Mouse (Mus musculus): ENCODE results near the gene Fgf8. TPM values are rescaled to one million over a fixed set of nuclear protein-coding genes. Genes with fewer than 3 reads are reported as not detected.

Fgf8 gene
- polyA plus RNA-seq, 1 experiment, result 0.21 TPM

GRCm38 (mm10) chr19:45785470-45785869 lies 42.8 kb upstream of the Fgf8 start:
- H3K27ac ChIP-seq (ENCODE audit: insufficient read depth, low read length), result no peak overlapping the region
- no peak for DNase-seq (ENCODE audit: low read depth in 1 of 2, low spot score in 2 of 2)
- peaks cover 2% of the 10 kb centered on the region; the same call in 1 of the 2 replicates for H3K36me3 ChIP-seq (ENCODE audit: control insufficient read depth, insufficient read depth, low read length)
- 71% methylated on average over 3 of the region's 3 CpGs for WGBS
- TF ChIP-seq CTCF (IDR thresholded peaks at IDR 0.05; ENCODE audit: extremely low read depth, insufficient read depth, insufficient read length, insufficient replicate concordance) (no peak), POLR2A (IDR thresholded peaks at IDR 0.05; ENCODE audit: low read depth, low read length) (no peak)
- H3K27me3 ChIP-seq (ENCODE audit: control insufficient read depth, insufficient read depth, low read length), result no peaks in the 10 kb centered on the region
- H3K4me1 ChIP-seq (ENCODE audit: control insufficient read depth, insufficient read depth, insufficient read length), result peaks cover 17% of the 10 kb centered on the region
- H3K4me3 ChIP-seq (ENCODE audit: extremely low read depth, insufficient read depth, insufficient read length), result no peak overlapping the region

GRCm38 (mm10) chr19:45783933-45784576 lies 41.3 kb upstream of the Fgf8 start:
- TF ChIP-seq CTCF (IDR thresholded peaks at IDR 0.05; ENCODE audit: extremely low read depth, insufficient read depth, insufficient read length, insufficient replicate concordance), result no peak
- TF ChIP-seq POLR2A (IDR thresholded peaks at IDR 0.05; ENCODE audit: low read depth, low read length), result no peak
- Histone ChIP-seq H3K27me3 (ENCODE audit: control insufficient read depth, insufficient read depth, low read length) (no peaks in the 10 kb centered on the region), H3K4me3 (ENCODE audit: extremely low read depth, insufficient read depth, insufficient read length) (peak overlapping the region; percentile 44), H3K27ac (ENCODE audit: insufficient read depth, low read length) (peak overlapping the region; percentile 67), H3K36me3 (ENCODE audit: control insufficient read depth, insufficient read depth, low read length) (peaks cover 5% of the 10 kb centered on the region), H3K4me1 (ENCODE audit: control insufficient read depth, insufficient read depth, insufficient read length) (peaks cover 18% of the 10 kb centered on the region)
- WGBS, result 39% methylated on average over 17 of the region's 17 CpGs
- no peak for DNase-seq (ENCODE audit: low read depth in 1 of 2, low spot score in 2 of 2)

- TF ChIP-seq POLR2A (IDR thresholded peaks at IDR 0.05; ENCODE audit: low read depth, low read length) (peak; percentile 94), CTCF (IDR thresholded peaks at IDR 0.05; ENCODE audit: extremely low read depth, insufficient read depth, insufficient read length, insufficient replicate concordance) (no peak)
- WGBS, result under 1% methylated on average over 68 of the region's 71 CpGs
- H3K27ac ChIP-seq (ENCODE audit: insufficient read depth, low read length), result peak within 1 kb of the TSS; percentile 99
- peak; percentile 97 to 99 for DNase-seq (ENCODE audit: low read depth in 1 of 2, low spot score in 2 of 2)
- H3K4me3 ChIP-seq (ENCODE audit: extremely low read depth, insufficient read depth, insufficient read length), result peak within 1 kb of the TSS; percentile 94
- H3K36me3 ChIP-seq (ENCODE audit: control insufficient read depth, insufficient read depth, low read length), result peaks cover 8% of the 10 kb centered on the region
- peaks cover 18% of the 10 kb centered on the region for H3K4me1 ChIP-seq (ENCODE audit: control insufficient read depth, insufficient read depth, insufficient read length)
- no peaks in the 10 kb centered on the region for H3K27me3 ChIP-seq (ENCODE audit: control insufficient read depth, insufficient read depth, low read length)
These were observed 40.6 kb upstream of the Fgf8 start, which contains the start of gene Mgea5 for GRCm38 (mm10) chr19:45783181-45783932. Gene Mgea5 (minus strand): TSS chr19:45783837.

- under 1% methylated on average over 35 of the region's 36 CpGs for WGBS
- H3K4me3 ChIP-seq (ENCODE audit: extremely low read depth, insufficient read depth, insufficient read length), result peak overlapping the region; percentile 94
- no peak for TF ChIP-seq CTCF (IDR thresholded peaks at IDR 0.05; ENCODE audit: extremely low read depth, insufficient read depth, insufficient read length, insufficient replicate concordance)
- TF ChIP-seq POLR2A (IDR thresholded peaks at IDR 0.05; ENCODE audit: low read depth, low read length), result no peak
- peak in 1 of 2 experiments; percentile 45 for DNase-seq (ENCODE audit: low read depth in 1 of 2, low spot score in 2 of 2)
- peaks cover 18% of the 10 kb centered on the region for H3K4me1 ChIP-seq (ENCODE audit: control insufficient read depth, insufficient read depth, insufficient read length)
- H3K27ac ChIP-seq (ENCODE audit: insufficient read depth, low read length), result peak overlapping the region; percentile 99
- peaks cover 16% of the 10 kb centered on the region for H3K36me3 ChIP-seq (ENCODE audit: control insufficient read depth, insufficient read depth, low read length)
- no peaks in the 10 kb centered on the region for H3K27me3 ChIP-seq (ENCODE audit: control insufficient read depth, insufficient read depth, low read length)
These were observed 39.7 kb upstream of the Fgf8 start for GRCm38 (mm10) chr19:45782315-45783001.

GRCm38 (mm10) chr19:45781676-45782075 lies 39.0 kb upstream of the Fgf8 start:
- Histone ChIP-seq H3K27me3 (ENCODE audit: control insufficient read depth, insufficient read depth, low read length) (no peaks in the 10 kb centered on the region), H3K4me1 (ENCODE audit: control insufficient read depth, insufficient read depth, insufficient read length) (peaks cover 18% of the 10 kb centered on the region), H3K36me3 (ENCODE audit: control insufficient read depth, insufficient read depth, low read length) (peaks cover 20% of the 10 kb centered on the region), H3K4me3 (ENCODE audit: extremely low read depth, insufficient read depth, insufficient read length) (no peak overlapping the region; the same call in 1 of the 2 replicates), H3K27ac (ENCODE audit: insufficient read depth, low read length) (no peak overlapping the region)
- 46% methylated on average over 8 of the region's 8 CpGs for WGBS
- no peak for DNase-seq (ENCODE audit: low read depth in 1 of 2, low spot score in 2 of 2)
- TF ChIP-seq CTCF (IDR thresholded peaks at IDR 0.05; ENCODE audit: extremely low read depth, insufficient read depth, insufficient read length, insufficient replicate concordance), result no peak
- TF ChIP-seq POLR2A (IDR thresholded peaks at IDR 0.05; ENCODE audit: low read depth, low read length), result no peak

GRCm38 (mm10) chr19:45780350-45780915 lies 37.7 kb upstream of the Fgf8 start:
- TF ChIP-seq POLR2A (IDR thresholded peaks at IDR 0.05; ENCODE audit: low read depth, low read length) (no peak), CTCF (IDR thresholded peaks at IDR 0.05; ENCODE audit: extremely low read depth, insufficient read depth, insufficient read length, insufficient replicate concordance) (no peak)
- Histone ChIP-seq H3K4me3 (ENCODE audit: extremely low read depth, insufficient read depth, insufficient read length) (no peak overlapping the region), H3K27ac (ENCODE audit: insufficient read depth, low read length) (0 out of 2 replicates have a peak overlapping the region, but pooled peaks have one; percentile 1)

More at GRCm38 (mm10) chr19:45780350-45780915, 37.7 kb upstream of the Fgf8 start:
- WGBS, result 43% methylated on average over 13 of the region's 13 CpGs
- Histone ChIP-seq H3K36me3 (ENCODE audit: control insufficient read depth, insufficient read depth, low read length) (peaks cover 27% of the 10 kb centered on the region), H3K4me1 (ENCODE audit: control insufficient read depth, insufficient read depth, insufficient read length) (peaks cover 18% of the 10 kb centered on the region), H3K27me3 (ENCODE audit: control insufficient read depth, insufficient read depth, low read length) (no peaks in the 10 kb centered on the region)
- no peak for DNase-seq (ENCODE audit: low read depth in 1 of 2, low spot score in 2 of 2)
